ENCODE assay signal across 18 mouse cellular contexts in genomic region chr19:48285602-48286225, GRCm38 (mm10).
DNase-seq lines count a peak whose midpoint lies in the region; ATAC-seq and TF ChIP-seq lines count a peak whose summit lies in the region.
"Had no signal": no experiment of that assay in that cellular context is flagged by ENCODE, and none has a peak within 500 bp of the region (broad histone marks: within the 10 kb centered on the region; RNA-seq: fewer than 3 reads in every experiment).

No protein-coding gene starts in this region.

- no peak overlapping the region for H3K27ac ChIP-seq in cerebellum, adult 2 months (ENCODE audit: insufficient read depth, low read length)
- H3K27ac ChIP-seq: hindbrain, embryonic 13.5 days; limb, embryonic 13.5 days; liver, embryonic 15.5 days; neural tube, embryonic 12.5 days; stomach, postnatal 0 days had no signal

- 13% methylated on average over 10 of the region's 10 CpGs for WGBS in cerebellum, adult 2 months

- peak; percentile 90 for ATAC-seq in frontal cortex, adult (ENCODE audit: low TSS enrichment)

- TF ChIP-seq POLR2A in cerebellum, adult 2 months (IDR thresholded peaks at IDR 0.05; ENCODE audit: borderline replicate concordance, insufficient read depth, low read length), result no peak

- peak; percentile 10 to 25 for DNase-seq in cerebellum, adult 2 months
- no peak for DNase-seq in cerebellum, adult 9-11 months
- no peak for DNase-seq in frontal cortex, postnatal 14 days (ENCODE audit: low spot score in 2 of 2)
- peak; percentile 66 for DNase-seq in right cerebral cortex, adult 18-20 months
- no peak for DNase-seq in right cerebral cortex, postnatal 4 days
- DNase-seq in right cerebral cortex, postnatal 36 days (ENCODE audit: low spot score in 2 of 2), result peak; percentile 32 to 41
- DNase-seq in spleen, postnatal 10 days (ENCODE audit: low spot score in 2 of 2), result no peak
- DNase-seq: adrenal gland, postnatal 10 days; heart, adult 18-20 months; kidney, adult 11 months; lung, postnatal 14 days; thymus, postnatal 4 days had no signal

- no peaks in the 10 kb centered on the region; the same call in 1 of the 2 replicates for H3K27me3 ChIP-seq in cerebellum, adult 2 months (ENCODE audit: control insufficient read depth, insufficient read depth, low read length)
- H3K27me3 ChIP-seq: limb, embryonic 13.5 days; liver, embryonic 15.5 days; neural tube, embryonic 12.5 days had no signal

- H3K4me1 ChIP-seq in cerebellum, adult 2 months (ENCODE audit: control insufficient read depth, insufficient read depth, low read length), result no peaks in the 10 kb centered on the region
- H3K4me1 ChIP-seq: liver, embryonic 15.5 days had no signal

- TF ChIP-seq CTCF in cerebellum, adult 2 months (IDR thresholded peaks at IDR 0.05; ENCODE audit: borderline replicate concordance, insufficient read depth, low read depth, low read length), result no peak

- no peak overlapping the region for H3K4me3 ChIP-seq in cerebellum, adult 2 months (replicated peaks; ENCODE audit: insufficient read depth, low read depth, low read length)
- H3K4me3 ChIP-seq: hindbrain, embryonic 13.5 days; limb, embryonic 13.5 days; liver, embryonic 15.5 days; neural tube, embryonic 12.5 days had no signal

Comparison
In these comparisons a context has a peak if more than half of its experiments do, and no peak if none do; other contexts are left out.
1. DNase-seq: peak in cerebellum, adult 2 months (2 of 2), right cerebral cortex, adult 18-20 months (single experiment) and right cerebral cortex, postnatal 36 days (2 of 2); none in cerebellum, adult 9-11 months (single experiment), frontal cortex, postnatal 14 days (0 of 2), right cerebral cortex, postnatal 4 days (single experiment) and spleen, postnatal 10 days (0 of 2).